Mouse (Mus musculus) right cerebral cortex, postnatal 36 days (tissue): ENCODE measurements around the gene Sv2c.

Source experiments
- DNase-seq, 2 experiments: peaks; one replicate each; pipeline ENCODE4 v3.0.0; 2022; ENCODE audit warnings: low spot score in 2 of 2, mixed read lengths in 1 of 2

Gene Sv2c

GRCm38 (mm10) chr13:95944621-95945020 is 187.8 kb downstream of the Sv2c start:
- DNase-seq = no peak

GRCm38 (mm10) chr13:95943919-95944318 is 188.5 kb downstream of the Sv2c start:
- DNase-seq = no peak

DNA sequence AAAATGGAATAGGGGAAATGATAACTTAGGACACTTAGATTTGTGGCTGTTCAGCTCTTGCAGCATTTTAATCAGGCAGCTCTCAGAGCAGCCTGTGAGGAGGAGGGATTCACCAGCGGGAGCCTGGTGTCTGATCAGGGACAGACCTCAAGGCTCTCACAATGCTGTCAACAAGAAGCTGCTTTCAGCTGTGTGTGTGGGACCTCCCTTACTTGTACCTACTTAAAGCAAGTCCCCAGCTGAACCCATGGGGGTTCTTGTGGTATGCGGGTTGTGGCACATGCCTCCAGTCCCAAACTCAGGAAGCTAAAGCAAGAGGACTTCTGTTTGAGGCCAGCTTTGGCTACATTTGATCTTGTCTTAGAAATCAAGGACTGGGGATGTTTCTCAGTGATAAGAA is 189.8 kb downstream of the Sv2c start:
- DNase-seq = no peak

- no peak for DNase-seq
Measured at GRCm38 (mm10) chr13:95941861-95942260, 190.5 kb downstream of the Sv2c start.

DNA sequence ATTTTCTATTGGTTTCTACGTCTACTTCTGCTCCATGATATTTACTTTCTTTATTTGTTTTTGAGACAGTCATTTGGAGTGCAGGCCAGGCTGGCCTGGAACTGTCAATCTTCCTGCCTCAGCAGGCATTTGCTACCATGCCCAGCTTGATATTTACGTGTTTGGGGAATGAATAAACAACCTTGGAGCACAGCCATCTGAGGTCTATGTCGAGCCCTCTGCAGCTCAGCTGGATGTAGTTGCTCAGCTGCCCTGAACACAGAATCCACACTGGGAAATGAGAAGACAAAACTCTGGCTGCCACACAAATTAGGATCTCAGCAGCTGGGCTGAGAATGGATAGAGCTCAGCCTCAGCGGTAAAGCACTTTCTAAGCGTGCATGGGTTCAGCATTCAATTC is 191.6 kb downstream of the Sv2c start:
- no peak for DNase-seq

DNA sequence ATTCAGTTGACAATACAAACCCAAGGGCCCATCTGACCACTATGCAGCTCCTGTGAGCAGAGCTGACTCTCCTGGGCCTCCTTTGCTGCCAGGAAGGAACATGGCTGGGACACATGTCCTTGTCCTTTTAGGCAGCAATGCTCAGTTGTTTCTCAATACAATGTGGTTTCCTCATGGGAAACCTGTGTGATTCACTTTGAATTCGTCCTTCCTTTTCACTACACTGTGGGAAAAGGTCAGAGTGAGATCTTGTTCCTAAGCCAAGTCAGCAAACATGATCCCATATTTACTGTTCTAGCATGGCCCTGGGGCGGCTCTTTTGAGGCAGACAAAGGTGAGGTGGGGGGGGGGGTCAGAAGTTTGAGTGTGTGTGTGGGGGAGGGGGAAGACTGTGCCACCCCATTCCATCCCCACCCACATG is 208.2 kb downstream of the Sv2c start:
- DNase-seq = no peak

- DNase-seq = no peak
Measured at GRCm38 (mm10) chr13:95922626-95923025, 209.8 kb downstream of the Sv2c start.

- DNase-seq = no peak
Measured at GRCm38 (mm10) chr13:95918624-95919284, 213.6 kb downstream of the Sv2c start.

DNA sequence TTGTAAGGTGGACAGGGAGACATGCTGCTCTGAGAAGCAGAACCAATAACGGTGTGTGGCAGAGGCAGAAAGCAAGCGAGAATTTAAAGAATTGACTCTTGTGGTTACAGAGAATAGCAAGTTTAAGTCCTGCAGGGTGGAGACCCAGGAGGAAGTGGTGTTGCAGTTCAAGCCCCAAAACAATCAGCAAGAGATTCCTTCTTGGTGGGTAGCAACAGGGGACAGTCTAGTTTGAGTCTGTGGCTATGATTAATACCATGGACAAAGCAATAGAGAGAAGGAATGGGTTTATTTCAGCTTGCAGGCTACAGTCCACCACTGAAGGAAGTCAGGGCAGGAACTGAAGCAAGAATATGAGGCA is 219.4 kb downstream of the Sv2c start:
- DNase-seq = no peak

- peak in 1 of 2 experiments; percentile 39 for DNase-seq
Measured at GRCm38 (mm10) chr13:95912157-95913045, 220.0 kb downstream of the Sv2c start.

- DNase-seq = no peak
Measured at GRCm38 (mm10) chr13:95910270-95910669, 222.1 kb downstream of the Sv2c start.

DNA sequence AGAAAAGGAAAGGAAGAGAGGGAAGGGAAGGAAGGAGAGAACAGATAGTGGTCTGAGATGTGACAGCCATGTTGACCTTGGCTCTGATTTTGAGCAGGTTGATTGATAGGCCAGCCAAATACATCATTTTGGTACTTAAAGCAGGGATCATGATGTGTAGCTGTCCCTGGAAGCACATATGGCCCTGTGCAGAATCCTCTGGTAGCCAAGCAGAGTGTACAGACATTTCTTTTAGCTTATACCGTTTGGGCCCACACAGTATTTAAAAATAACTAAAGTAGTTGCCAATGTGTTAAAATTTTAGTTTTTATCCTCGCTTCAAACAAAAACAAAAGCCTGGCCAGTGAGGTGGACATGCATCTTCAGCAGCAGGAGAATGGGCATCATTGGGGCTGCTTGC is 223.1 kb downstream of the Sv2c start:
- DNase-seq = peak in 1 of 2 experiments; percentile 27
